Mouse (Mus musculus) spleen, adult 18-20 months (tissue): ENCODE data around the gene Rsc1a1.

ENCODE experiments used
- DNase-seq, 2 experiments: peaks; one replicate each; pipeline ENCODE4 v3.0.0; 2022; ENCODE audit warnings: mixed read lengths in 2 of 2

Rsc1a1 gene

GRCm38 (mm10) chr4:141651944-141652343, 33.5 kb downstream of the Rsc1a1 start:
- no peak for DNase-seq

GRCm38 (mm10) chr4:141651286-141651685, 34.1 kb downstream of the Rsc1a1 start:
- no peak for DNase-seq

GRCm38 (mm10) chr4:141649244-141649643, 36.2 kb downstream of the Rsc1a1 start:
- no peak for DNase-seq

GRCm38 (mm10) chr4:141648262-141648661, 37.1 kb downstream of the Rsc1a1 start:
- DNase-seq: no peak

GRCm38 (mm10) chr4:141647187-141647586, 38.2 kb downstream of the Rsc1a1 start:
- DNase-seq: no peak

- no peak for DNase-seq
Observed at GRCm38 (mm10) chr4:141645988-141646387, 39.4 kb downstream of the Rsc1a1 start.

- no peak for DNase-seq
Observed at GRCm38 (mm10) chr4:141643118-141643855, 42.1 kb downstream of the Rsc1a1 start.

GRCm38 (mm10) chr4:141641961-141642811, 43.2 kb downstream of the Rsc1a1 start:
- no peak for DNase-seq

GRCm38 (mm10) chr4:141641353-141641771, 44.0 kb downstream of the Rsc1a1 start:
- no peak for DNase-seq

- DNase-seq: no peak
Observed at GRCm38 (mm10) chr4:141639474-141639873, 45.9 kb downstream of the Rsc1a1 start.

- DNase-seq: no peak
Observed at GRCm38 (mm10) chr4:141636693-141637092, 48.7 kb downstream of the Rsc1a1 start.

- no peak for DNase-seq
Observed at GRCm38 (mm10) chr4:141635991-141636390, 49.4 kb downstream of the Rsc1a1 start.
